Mouse (Mus musculus): Measurements from ENCODE around the gene Aspdh.

DNA sequence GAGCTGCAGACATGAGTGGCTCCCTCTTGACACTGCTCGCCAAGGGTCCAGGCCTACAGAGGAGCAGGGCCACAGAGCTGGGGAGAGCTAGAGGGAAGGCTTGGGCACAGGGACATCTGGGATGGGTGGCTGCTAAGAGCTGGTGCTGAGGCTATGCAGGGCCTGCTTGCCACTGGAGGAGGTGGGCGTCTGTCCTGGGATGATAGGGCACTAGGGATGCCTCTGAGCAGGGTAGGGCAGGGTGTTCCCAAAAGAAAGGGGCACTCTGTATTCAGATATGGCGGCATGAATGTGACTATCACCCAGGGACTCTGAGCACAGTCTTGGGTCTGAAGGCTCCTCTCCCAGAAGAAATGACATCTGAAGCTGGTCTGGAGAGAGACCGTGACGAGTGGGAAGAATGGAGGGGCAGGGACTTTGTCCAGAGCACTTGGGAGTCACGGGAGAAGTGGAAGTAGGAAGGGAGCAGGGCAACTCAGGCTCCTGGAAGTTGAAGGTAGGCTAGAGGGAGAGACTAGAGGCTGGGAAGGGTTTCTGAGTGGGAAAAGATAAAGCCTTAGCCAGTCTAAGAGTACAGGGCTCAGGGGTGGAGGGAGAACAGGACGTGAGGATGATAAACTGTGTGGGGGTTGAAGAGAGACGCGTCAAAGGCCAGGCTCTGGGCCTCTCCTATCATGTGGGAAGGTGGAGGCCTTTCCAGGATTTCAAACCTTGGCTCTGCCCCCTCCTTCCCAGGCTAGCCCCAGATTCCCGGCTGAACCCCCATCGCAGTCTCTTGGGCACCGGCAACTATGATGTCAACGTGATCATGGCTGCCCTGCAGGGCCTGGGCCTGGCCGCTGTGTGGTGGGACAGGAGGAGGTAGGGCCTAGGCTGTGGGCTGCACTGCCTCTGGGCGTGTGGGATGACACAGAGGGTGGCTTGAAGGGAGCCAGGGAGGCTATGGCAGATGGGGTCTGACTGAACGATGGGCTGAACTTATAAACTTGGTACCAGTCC lies 4.8 kb downstream of the Aspdh start:
- no peak for TF ChIP-seq CTCF (IDR thresholded peaks at IDR 0.05)
- no peak for TF ChIP-seq EP300 (IDR thresholded peaks at IDR 0.05)
